Mouse (Mus musculus) ovary, adult 10 weeks (tissue): Measurements from ENCODE around the gene Cdc42ep2. TPM values are rescaled to one million over a fixed set of nuclear protein-coding genes. Genes with fewer than 3 reads are reported as not detected.

ENCODE experiments used
- polyA plus RNA-seq: library from polyadenylated mRNA; stranded (reverse); fragments of 350-450 nt; fragmentation: Illumina TruSeq; extraction: RNeasy Lipid Tissue Mini Kit (QIAGEN cat#74804); gene quantifications from one replicate; pipeline ENCODE4 v1.2.3, GENCODE M21; 2014

Gene Cdc42ep2
- 1.4 TPM for polyA plus RNA-seq

DNA sequence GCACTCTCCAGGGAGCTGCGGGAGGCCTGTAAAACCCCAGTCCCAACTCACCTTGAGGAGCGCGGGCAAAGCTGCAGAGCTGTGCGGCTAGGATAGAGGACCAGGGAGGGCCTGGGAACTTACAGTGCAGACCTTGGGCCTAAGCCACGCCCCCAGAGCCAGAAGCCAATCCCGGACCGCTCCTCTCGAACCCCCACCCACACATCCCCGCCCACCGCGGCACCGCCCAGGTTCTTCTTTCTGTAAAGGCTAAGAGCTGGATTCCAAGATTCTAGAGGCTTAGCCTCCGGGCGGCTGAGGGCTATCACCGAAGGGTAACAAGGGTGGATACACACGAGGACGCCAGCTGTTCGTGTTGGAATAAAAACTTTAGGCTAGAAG, at the start of gene Cdc42ep2:
Gene Cdc42ep2, minus strand, starts transcription at position 104 of the 381 bp plus-strand sequence.

DNA sequence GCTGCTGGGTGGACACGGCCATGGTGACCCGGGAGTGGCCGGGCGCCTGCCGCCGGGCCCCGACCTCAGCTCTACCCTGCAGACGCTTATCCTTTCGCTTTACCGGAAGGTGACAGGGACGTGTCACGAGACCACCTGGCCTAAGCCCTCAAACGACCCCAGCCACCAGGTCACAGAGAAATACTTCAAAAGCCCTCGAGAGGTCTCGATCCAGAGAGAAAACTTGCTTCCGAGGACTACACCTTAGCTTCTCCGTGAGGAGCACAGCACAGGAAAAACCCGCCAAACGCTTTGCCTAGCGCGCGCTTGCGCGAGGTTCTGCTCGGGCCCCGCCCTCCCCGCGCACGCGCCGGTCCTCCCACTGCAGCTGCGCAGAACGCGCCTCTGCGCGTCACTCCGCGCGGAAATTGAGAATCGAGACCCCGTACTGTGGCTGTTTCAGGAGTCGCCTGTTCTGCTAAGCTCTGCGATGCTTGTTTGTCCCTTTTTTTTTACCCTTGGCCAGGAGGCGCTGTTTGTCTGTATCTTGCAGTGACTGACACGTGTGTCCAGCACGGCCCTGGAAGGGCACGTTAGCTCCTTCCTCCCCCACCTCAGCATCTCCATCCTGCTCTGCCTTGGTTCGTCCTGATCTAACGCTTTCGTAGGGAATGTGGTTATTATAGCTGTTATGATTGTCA, 39.4 kb upstream of the Cdc42ep2 start, which contains the start of gene Pola2:
Gene Pola2, minus strand, starts transcription at position 320 of the 680 bp plus-strand sequence.

DNA sequence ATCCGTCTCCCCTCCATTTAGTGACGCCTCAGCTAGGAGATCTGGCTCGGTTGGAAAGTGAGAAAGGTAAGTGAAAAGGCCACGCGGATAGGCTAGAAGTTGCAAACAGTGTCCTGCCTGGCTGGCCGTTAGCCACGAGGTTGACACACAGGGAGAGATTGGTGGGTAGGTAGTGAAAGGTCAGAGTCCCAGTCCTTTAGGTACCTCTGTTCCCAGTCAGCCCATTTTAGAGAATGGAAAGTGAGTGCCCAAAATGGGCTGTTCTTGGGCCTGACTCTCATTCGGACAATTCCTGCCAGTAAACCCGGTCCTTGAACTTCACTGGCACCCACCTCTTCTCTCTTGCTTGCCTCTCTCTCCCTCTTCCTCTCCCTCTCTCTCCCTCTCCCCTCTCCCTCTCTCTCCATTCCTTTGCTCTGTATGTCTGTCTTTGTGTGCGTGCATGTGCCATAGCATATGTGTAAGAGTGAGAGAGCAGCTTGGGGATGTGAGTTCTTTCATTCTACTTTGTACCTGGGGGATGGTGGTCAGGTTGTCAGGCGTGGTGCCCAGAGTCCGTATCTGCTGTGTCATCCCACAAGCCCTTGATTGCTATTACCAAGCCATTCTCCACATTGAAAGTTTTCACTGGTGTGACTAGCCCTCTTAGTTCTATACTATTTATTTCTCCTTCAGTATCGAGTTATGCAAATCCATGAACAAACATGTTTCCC, 11.5 kb downstream of the Cdc42ep2 start, which contains the start of gene Dpf2:
Gene Dpf2, minus strand, starts transcription at position 4 of the 713 bp plus-strand sequence.

DNA sequence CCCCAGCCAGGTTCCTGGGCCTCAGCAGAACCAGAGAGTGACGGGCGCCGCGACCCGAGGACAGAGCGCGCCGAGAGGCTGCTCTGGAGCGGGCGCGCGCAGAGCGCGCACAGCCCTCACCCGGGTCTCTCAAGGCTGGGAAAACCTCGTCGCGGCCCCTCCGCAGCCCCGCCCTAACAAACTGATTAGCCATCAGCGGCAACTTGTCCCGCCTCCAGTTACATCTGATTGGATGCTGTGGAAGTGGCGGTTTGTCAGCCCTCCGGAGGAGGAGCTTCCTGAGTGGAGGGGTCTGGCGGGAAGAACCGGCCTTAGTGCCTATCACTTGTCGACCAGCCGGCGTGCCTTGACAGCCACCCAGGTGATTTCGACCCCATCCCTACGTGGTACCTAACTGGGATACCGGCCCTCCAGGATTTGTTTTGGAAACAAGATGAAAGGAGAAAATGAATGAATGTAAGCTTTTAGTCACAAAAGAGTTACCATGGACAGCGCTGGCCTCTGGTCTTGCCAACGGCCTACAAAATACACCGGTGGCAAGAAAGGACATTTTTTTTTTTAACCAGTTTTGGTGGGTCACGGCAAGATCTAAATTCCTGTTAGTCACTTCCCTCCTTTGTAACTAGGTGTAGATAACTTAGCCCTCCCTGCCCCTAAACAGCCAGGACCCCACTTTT, 30.5 kb downstream of the Cdc42ep2 start, which contains the start of gene Tigd3:
Gene Tigd3, minus strand, starts transcription at position 148 of the 677 bp plus-strand sequence.

DNA sequence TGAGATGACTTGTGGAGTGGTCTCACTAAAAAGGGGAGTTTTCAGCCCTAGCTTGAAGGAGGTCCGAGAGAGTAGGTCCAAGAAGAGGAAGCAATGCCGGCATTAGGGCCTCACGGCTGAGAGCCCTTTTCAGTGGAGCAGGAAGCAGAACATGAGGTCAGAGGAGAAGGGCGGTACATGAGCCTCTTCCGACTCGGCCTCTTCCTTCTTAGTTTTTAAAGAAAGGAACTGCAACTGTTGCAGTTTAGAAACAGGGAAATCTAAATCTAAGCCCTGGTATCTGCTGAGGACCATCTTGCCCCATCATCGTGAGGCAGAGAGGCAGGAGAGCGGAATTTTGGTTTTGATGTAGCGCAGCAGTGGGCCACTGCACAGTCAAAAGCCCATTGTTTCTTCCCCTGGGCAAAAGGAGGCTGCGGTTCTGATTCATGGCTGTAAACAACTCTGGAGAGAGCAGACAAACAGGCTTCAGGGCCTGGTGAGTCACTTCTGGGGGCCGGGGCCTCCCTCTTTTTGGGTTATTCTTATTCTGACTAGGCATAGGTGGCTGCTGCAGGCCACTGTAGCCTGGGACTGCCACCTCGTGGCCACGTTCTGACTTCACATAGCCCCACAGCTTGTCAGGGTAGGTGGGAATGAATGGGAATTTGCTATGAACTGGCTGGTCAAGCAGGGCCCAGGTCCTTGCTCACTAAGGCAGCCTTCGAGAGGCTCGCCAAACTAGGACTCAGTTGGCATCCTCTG, 46.8 kb downstream of the Cdc42ep2 start, which contains the start of gene Slc25a45:
Gene Slc25a45, plus strand, starts transcription at position 191 of the 744 bp plus-strand sequence.

DNA sequence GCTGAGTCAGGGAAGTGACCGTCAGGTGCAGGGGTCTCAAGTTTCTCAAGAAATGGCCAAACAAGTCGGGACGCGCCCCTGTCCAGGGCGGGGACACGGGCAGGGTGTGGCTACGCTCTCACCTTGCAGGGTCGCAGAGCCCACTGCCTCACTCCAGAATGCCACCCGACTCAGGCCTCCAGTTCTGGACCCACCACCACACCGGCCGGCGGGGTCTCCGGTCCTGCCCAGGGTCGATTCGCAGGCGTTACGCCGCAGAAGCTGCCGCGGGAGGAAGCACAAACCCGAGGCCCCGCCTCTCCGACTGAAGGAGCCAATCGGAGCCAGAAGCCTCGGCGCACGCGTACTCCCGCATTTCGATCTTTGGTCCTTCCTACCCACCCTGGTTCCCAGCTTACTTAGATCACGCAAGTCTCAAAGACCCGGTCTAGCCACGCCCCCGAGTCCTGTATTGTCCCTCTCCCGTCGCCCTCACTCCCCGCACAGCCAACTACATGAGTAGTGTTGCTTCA, 49.6 kb downstream of the Cdc42ep2 start, which contains the start of gene Frmd8:
Gene Frmd8, minus strand, starts transcription at position 306 of the 512 bp plus-strand sequence.

Other genes starting within 250 kb of the Cdc42ep2 start
- 1.5 TPM for gene Map3k11, start 236.1 kb downstream of the Cdc42ep2 start, polyA plus RNA-seq
- gene Pcnx3, start 235.9 kb downstream of the Cdc42ep2 start, polyA plus RNA-seq = 0.29 TPM
- gene Kcnk7, start 220.4 kb downstream of the Cdc42ep2 start, polyA plus RNA-seq = not detected
- gene Ehbp1l1, start 198.5 kb downstream of the Cdc42ep2 start, polyA plus RNA-seq = 2.2 TPM
- not detected for gene Fam89b, start 195.2 kb downstream of the Cdc42ep2 start, polyA plus RNA-seq
- gene Ltbp3, start 183.9 kb downstream of the Cdc42ep2 start, polyA plus RNA-seq = 7.7 TPM
- 0.57 TPM for gene Scyl1, start 153.4 kb downstream of the Cdc42ep2 start, polyA plus RNA-seq
- gene Frmd8, start 49.5 kb downstream of the Cdc42ep2 start, polyA plus RNA-seq = 2.9 TPM
- 0.31 TPM for gene Slc25a45, start 47.0 kb downstream of the Cdc42ep2 start, polyA plus RNA-seq
- not detected for gene Tigd3, start 30.7 kb downstream of the Cdc42ep2 start, polyA plus RNA-seq
- 5.9 TPM for gene Dpf2, start 11.8 kb downstream of the Cdc42ep2 start, polyA plus RNA-seq
- gene Pola2, start 39.4 kb upstream of the Cdc42ep2 start, polyA plus RNA-seq = 4.3 TPM
- not detected for gene Slc22a20, start 61.3 kb upstream of the Cdc42ep2 start, polyA plus RNA-seq
- gene Capn1, start 91.1 kb upstream of the Cdc42ep2 start, polyA plus RNA-seq = 0.74 TPM
- gene Syvn1, start 121.8 kb upstream of the Cdc42ep2 start, polyA plus RNA-seq = 0.37 TPM
- gene Mrpl49, start 133.0 kb upstream of the Cdc42ep2 start, polyA plus RNA-seq = 25.1 TPM
- 9.8 TPM for gene Fau, start 133.0 kb upstream of the Cdc42ep2 start, polyA plus RNA-seq
- not detected for gene Znhit2, start 136.4 kb upstream of the Cdc42ep2 start, polyA plus RNA-seq
- gene Tm7sf2, start 143.6 kb upstream of the Cdc42ep2 start, polyA plus RNA-seq = 0.97 TPM
- 4.0 TPM for gene Vps51, start 152.4 kb upstream of the Cdc42ep2 start, polyA plus RNA-seq
- not detected for gene Tmem262, start 155.2 kb upstream of the Cdc42ep2 start, polyA plus RNA-seq
- not detected for gene Gm28374, start 157.4 kb upstream of the Cdc42ep2 start, polyA plus RNA-seq
- 0.71 TPM for gene Zfpl1, start 160.1 kb upstream of the Cdc42ep2 start, polyA plus RNA-seq
- gene Cdca5, start 160.2 kb upstream of the Cdc42ep2 start, polyA plus RNA-seq = 10.8 TPM
- not detected for gene AC131692.1, start 169.6 kb upstream of the Cdc42ep2 start, polyA plus RNA-seq
- not detected for gene Naaladl1, start 181.0 kb upstream of the Cdc42ep2 start, polyA plus RNA-seq
- 0.97 TPM for gene Sac3d1, start 193.8 kb upstream of the Cdc42ep2 start, polyA plus RNA-seq
- 2.1 TPM for gene Snx15, start 203.5 kb upstream of the Cdc42ep2 start, polyA plus RNA-seq
- not detected for gene Batf2, start 216.2 kb upstream of the Cdc42ep2 start, polyA plus RNA-seq
- gene Arl2, start 216.7 kb upstream of the Cdc42ep2 start, polyA plus RNA-seq = 1.0 TPM